Mouse (Mus musculus): Measurements from ENCODE around the gene Tppp3. TPM values are rescaled to one million over a fixed set of nuclear protein-coding genes. Genes with fewer than 3 reads are reported as not detected.

Tppp3 gene
- polyA plus RNA-seq, 1 experiment from 2014 or later: 125 TPM

DNA sequence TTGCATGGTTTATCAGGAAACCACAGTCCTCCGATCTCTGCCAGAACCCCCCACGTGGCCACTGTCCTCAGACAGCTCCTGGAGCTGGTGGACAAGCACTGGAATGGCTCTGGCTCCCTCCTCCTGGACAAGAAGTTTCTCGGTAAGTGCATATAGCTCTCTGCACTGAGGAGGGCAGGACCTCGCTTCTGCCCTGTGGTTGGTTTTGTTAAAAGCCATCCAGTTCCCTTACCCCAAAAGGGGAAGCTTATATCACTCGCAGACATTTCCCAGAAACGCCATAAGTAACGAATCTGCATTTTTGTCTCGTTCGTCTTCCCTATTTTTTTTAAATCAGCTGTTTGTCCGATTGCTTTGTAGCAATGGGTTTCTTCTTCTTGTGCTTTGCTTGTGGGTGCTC, 16.1 kb downstream of the Tppp3 start:
- Histone ChIP-seq H3K36me3 (replicated peaks) (no peaks in the 10 kb centered on the region), H3K9me3 (no peaks in the 10 kb centered on the region), H3K9ac (no peak overlapping the region), H3K4me2 (no peak overlapping the region), H3K4me1 (0 out of 2 replicates have a peak, but pooled peaks cover 6% of the 10 kb centered on the region), H3K4me3 (no peak overlapping the region), H3K27me3 (replicated peaks) (no peaks in the 10 kb centered on the region), H3K27ac (no peak overlapping the region)
- 72% methylated on average over 10 of the region's 10 CpGs for WGBS
- ATAC-seq (replicated peaks): no peak

DNA sequence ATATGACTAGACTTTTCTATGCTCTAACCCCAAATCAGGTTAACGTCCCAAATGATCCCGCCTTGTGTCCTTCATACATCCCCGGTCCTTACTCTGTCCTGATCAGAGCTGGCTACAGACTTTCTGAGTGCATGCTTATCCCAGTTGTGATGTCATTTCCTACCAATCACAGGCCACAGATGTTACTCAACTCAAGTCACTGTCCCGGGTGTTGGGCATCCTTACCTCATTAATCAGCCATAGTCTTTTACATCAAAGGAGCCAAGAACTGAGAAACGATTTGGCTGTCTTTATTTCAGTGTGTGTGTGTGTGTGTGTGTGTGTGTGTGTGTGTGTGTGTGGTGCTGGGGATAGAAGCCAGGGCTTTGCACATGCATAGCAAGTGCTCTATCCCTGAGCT, 17.2 kb downstream of the Tppp3 start:
- Histone ChIP-seq H3K9ac (no peak overlapping the region), H3K4me2 (no peak overlapping the region), H3K4me1 (0 out of 2 replicates have a peak, but pooled peaks cover 6% of the 10 kb centered on the region), H3K9me3 (no peaks in the 10 kb centered on the region), H3K27ac (no peak overlapping the region), H3K27me3 (replicated peaks) (no peaks in the 10 kb centered on the region), H3K4me3 (no peak overlapping the region), H3K36me3 (replicated peaks) (no peaks in the 10 kb centered on the region)
- 0 out of 2 replicates have a peak, but pooled peaks have one; percentile 48 for ATAC-seq (replicated peaks)
- 66% methylated on average over 5 of the region's 5 CpGs for WGBS

DNA sequence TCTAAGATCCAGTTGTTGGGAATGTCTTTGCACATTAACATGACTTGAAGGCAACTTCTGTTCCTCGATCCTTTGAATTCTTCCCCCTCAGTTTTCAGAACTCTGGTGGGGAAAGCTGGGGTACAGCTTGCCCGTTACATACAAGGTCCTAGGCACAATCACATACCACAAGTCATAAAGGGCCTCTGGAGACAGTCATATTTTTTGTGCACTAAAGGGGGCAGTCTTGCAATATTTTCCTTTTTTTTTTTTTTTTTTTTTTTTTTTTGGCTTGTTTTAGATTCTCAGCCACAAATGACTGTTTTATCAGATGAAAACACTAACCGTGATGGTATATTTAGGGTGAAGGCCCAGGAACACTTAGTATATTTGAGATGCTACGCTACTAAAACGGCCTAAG, 18.0 kb downstream of the Tppp3 start:
- WGBS: 83% methylated on average over 5 of the region's 5 CpGs
- H3K36me3 ChIP-seq (replicated peaks): no peaks in the 10 kb centered on the region
- 0 out of 2 replicates have a peak, but pooled peaks cover 6% of the 10 kb centered on the region for H3K4me1 ChIP-seq
- H3K27ac ChIP-seq: no peak overlapping the region
- ATAC-seq (replicated peaks): no peak
- H3K9ac ChIP-seq: no peak overlapping the region
- no peaks in the 10 kb centered on the region for H3K27me3 ChIP-seq (replicated peaks)
- H3K4me3 ChIP-seq: no peak overlapping the region
- H3K9me3 ChIP-seq: no peaks in the 10 kb centered on the region
- H3K4me2 ChIP-seq: no peak overlapping the region

DNA sequence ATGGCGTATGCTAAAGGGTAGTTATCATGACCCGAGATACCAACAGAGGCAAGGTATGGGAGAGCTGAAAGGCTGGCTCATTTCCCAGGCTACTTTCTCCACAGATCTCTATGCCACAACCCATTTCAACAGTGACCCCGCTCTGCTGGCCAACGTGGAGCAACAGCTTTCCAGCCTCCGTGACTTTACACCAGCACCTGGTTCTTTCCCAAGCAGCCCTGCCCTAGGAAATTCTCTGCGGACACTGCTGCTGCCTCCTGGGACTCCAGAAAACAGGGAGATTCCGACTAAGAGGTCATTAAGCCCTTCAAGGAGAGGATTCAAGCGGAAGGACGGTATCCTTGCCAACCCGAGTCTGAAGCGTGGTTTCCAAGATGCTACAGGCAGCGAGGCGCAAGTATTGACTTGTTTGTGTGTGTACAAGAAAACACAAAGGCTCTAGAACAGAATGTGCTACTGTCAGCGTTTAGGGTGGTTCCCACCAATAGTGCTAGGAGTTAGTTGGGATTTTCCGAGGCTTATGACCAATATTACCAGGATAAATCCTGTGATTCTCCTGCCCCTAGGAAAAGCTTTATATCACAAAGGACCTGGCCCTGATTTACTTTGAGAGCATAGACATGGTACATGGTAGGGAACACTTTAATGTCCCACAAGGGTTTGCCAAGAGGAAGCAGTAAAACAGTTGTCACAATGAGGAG, 19.3 kb downstream of the Tppp3 start:
- Histone ChIP-seq H3K27me3 (replicated peaks) (no peaks in the 10 kb centered on the region), H3K36me3 (replicated peaks) (no peaks in the 10 kb centered on the region), H3K4me2 (no peak overlapping the region), H3K4me1 (0 out of 2 replicates have a peak, but pooled peaks cover 6% of the 10 kb centered on the region), H3K4me3 (no peak overlapping the region), H3K9ac (no peak overlapping the region), H3K9me3 (no peaks in the 10 kb centered on the region), H3K27ac (no peak overlapping the region)
- 56% methylated on average over 15 of the region's 15 CpGs for WGBS
- ATAC-seq (replicated peaks): no peak

DNA sequence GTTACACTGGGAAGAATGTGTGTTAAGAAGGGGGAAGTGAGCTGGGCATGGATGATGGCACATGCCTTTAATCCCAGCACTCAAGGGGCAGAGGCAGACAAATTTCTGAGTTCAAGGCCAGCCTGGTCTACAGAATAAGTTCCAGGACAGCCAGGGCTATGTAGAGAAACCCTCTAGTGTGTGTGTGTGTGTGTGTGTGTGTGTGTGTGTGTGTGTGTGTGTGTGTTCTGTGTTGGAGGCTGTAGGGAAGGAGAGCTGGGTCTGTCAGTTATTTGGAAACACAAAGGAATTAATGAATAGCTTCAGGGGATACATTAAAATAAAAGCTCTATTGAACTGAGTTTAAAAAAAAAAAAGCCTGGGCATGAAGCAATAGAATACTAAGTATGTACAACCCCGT, 20.3 kb downstream of the Tppp3 start:
- H3K27me3 ChIP-seq (replicated peaks): no peaks in the 10 kb centered on the region
- WGBS: 33% methylated on average over 1 of the region's 1 CpGs
- no peaks in the 10 kb centered on the region for H3K36me3 ChIP-seq (replicated peaks)
- peaks cover 11% of the 10 kb centered on the region for H3K4me1 ChIP-seq
- no peak for ATAC-seq (replicated peaks)
- H3K4me3 ChIP-seq: no peak overlapping the region
- no peak overlapping the region for H3K9ac ChIP-seq
- H3K9me3 ChIP-seq: no peaks in the 10 kb centered on the region
- no peak overlapping the region for H3K27ac ChIP-seq
- H3K4me2 ChIP-seq: no peak overlapping the region

DNA sequence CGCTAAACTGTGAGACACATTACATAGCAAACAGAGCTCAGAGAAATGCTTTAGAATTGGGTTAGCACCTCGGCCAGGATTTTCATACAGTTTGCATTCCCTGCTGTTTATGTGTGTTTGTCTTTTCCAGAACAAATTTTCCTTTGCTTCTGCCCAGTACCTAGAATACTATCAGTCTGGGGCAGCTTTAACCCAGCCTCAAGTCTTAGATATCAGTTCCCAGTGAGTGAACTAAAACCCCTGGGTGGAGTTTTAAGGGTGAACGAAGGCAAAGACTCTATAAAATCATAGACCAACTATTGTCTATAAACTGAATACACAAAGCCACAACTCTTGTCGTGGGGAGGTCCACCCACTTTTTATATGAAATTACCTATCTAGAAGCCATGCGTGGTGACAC, 22.7 kb downstream of the Tppp3 start:
- Histone ChIP-seq H3K27ac (no peak overlapping the region), H3K9me3 (no peaks in the 10 kb centered on the region), H3K4me2 (no peak overlapping the region), H3K4me1 (peaks cover 20% of the 10 kb centered on the region), H3K4me3 (no peak overlapping the region), H3K36me3 (replicated peaks) (no peaks in the 10 kb centered on the region), H3K9ac (no peak overlapping the region), H3K27me3 (replicated peaks) (no peaks in the 10 kb centered on the region)
- ATAC-seq (replicated peaks): no peak
- 87% methylated on average over 5 of the region's 5 CpGs for WGBS

DNA sequence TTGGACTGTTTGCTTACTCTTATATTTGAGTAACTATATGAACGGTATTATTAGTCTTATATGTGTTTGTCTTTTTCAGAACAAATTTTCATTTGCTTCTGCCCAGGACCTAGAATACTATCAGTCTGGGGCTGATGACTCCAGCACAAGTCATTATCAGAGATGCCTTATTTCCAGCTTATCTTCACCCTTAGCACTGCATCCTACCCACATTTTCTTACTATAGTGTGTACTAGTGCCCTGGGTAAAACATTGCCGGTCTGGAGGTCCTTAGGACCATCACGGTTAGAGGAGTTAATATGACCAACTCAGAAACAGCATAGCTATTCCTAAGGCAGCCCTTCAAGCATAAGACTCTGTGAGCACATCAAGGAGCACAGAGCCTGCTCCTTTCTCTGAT, 23.1 kb downstream of the Tppp3 start:
- Histone ChIP-seq H3K36me3 (replicated peaks) (no peaks in the 10 kb centered on the region), H3K9ac (no peak overlapping the region), H3K4me3 (no peak overlapping the region), H3K27ac (no peak overlapping the region), H3K27me3 (replicated peaks) (no peaks in the 10 kb centered on the region), H3K9me3 (no peaks in the 10 kb centered on the region), H3K4me2 (no peak overlapping the region), H3K4me1 (peaks cover 20% of the 10 kb centered on the region)
- WGBS: 94% methylated on average over 3 of the region's 3 CpGs
- ATAC-seq (replicated peaks): no peak

DNA sequence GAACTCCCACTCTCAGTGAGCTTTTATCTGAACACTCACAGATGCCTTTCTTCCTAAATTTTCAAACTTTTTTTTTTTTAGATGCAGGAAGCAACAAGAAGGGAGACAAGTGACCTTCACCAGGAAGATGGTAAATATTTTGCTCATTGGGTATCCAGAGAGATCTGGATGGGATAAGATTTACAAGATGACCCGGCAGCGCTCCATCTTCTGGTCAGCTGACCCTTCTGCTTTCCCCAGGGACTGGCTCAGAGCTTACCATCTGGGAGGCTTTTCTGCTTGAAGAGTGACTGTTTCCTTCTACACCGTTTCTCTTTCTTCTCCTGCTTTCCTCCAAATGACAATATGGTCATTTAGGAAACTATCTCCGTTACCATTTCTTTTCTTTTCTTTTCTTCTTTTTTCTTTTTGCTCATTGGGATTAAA, 25.2 kb downstream of the Tppp3 start:
- Histone ChIP-seq H3K4me1 (peaks cover 14% of the 10 kb centered on the region), H3K4me3 (no peak overlapping the region), H3K27me3 (replicated peaks) (no peaks in the 10 kb centered on the region), H3K9ac (no peak overlapping the region), H3K36me3 (replicated peaks) (no peaks in the 10 kb centered on the region), H3K4me2 (peak overlapping the region; percentile 29), H3K27ac (peak overlapping the region; percentile 57), H3K9me3 (no peaks in the 10 kb centered on the region)
- 4% methylated on average over 4 of the region's 4 CpGs for WGBS
- peak; percentile 42; the same call in 1 of the 2 replicates for ATAC-seq (replicated peaks)

DNA sequence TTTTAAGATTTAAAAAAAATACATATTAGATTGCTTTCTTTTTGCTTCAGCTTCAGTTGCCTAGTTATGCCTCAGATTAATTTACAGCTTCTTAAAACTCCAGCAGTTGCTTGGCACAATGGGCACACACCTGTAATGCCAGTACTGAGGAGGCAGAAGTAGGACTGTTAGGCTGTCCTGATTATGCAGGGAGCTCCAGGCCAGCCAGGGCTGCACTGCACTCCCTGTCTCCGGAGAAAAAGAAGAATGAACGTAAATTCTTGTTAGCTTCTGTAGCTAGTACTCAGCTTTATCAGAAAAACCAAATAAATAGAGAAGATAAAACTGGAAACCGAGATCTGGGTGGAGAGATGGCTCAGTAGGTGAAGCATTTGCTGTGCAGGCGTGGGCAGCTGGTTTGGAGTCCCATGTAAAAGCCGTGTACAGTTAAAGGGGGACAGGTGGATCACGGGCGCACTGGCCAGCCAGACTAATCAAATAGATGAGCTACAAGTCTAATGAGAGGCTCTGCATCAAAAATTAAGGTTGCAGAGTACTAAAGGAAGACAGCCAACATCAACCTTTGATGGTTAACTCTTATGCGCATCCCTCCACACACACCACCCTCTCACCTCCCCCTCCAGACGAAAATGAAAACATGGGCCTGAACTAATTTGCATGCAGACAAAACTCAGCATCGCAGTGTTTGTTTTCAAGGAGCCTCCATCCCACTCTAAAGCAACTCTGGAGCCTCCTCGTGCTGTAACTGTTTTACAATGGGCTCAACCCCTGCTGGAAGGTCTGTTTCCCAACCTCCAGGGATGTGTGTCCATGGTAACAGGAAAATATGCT, 25.8 kb downstream of the Tppp3 start:
- H3K9me3 ChIP-seq: no peaks in the 10 kb centered on the region
- no peak overlapping the region for H3K4me3 ChIP-seq

DNA sequence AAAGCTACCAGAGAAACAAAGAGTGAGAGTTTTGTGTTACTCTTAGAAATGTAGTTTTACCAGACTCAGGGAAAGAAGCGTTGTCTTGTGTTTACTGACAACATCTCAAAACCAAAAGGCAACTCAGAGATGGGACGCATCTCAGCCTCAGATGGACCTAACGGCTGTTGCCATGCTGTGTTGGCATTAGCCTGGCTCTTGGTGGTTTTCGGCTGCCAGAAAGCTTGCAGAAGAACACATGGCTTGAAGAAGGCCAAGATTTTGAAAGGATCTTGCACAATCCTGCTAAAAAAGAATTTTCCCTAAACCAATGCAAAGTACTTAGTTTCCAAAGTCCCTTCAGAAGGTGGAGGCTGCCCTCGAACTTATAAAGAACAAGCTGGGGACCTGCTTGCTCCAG, 28.7 kb downstream of the Tppp3 start:
- no peaks in the 10 kb centered on the region for H3K27me3 ChIP-seq (replicated peaks)
- H3K4me2 ChIP-seq: no peak overlapping the region
- H3K36me3 ChIP-seq (replicated peaks): no peaks in the 10 kb centered on the region
- H3K9ac ChIP-seq: no peak overlapping the region
- no peaks in the 10 kb centered on the region for H3K9me3 ChIP-seq
- no peak overlapping the region for H3K4me3 ChIP-seq
- H3K4me1 ChIP-seq: peaks cover 17% of the 10 kb centered on the region
- H3K27ac ChIP-seq: no peak overlapping the region
- WGBS: 94% methylated on average over 5 of the region's 5 CpGs
- ATAC-seq (replicated peaks): no peak

More for the DNA sequence above, 25.8 kb downstream of the Tppp3 start:
- WGBS: 9% methylated on average over 11 of the region's 11 CpGs
- H3K4me2 ChIP-seq: peak overlapping the region; percentile 29
- H3K9ac ChIP-seq: no peak overlapping the region
- H3K4me1 ChIP-seq: peaks cover 14% of the 10 kb centered on the region
- peak overlapping the region; percentile 57 for H3K27ac ChIP-seq
- H3K27me3 ChIP-seq (replicated peaks): no peaks in the 10 kb centered on the region
- no peaks in the 10 kb centered on the region for H3K36me3 ChIP-seq (replicated peaks)
- peak; percentile 86 for ATAC-seq (replicated peaks)

DNA sequence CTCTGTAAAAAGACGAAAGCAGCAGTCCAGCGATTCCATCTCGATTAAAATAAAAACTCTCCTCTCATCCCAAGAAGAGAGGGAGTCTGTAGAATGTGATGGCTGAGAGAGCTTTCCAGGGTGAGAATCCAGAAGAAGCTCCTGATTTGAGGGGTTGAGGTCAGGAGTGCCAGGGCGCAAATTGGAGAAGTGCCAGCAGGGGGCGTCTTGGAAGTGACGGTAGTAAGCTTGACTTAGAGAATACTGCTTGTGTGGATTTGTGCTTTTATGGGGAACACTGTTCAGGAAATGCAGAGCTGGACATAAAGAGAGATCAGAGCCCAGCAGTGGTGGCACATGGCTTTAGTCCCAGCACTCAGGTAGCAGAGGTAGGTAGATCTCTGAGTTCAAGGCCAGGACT, 29.9 kb downstream of the Tppp3 start:
- no peak for ATAC-seq (replicated peaks)
- Histone ChIP-seq H3K4me3 (no peak overlapping the region), H3K36me3 (replicated peaks) (no peaks in the 10 kb centered on the region), H3K4me1 (peaks cover 17% of the 10 kb centered on the region), H3K9me3 (no peaks in the 10 kb centered on the region), H3K27ac (no peak overlapping the region), H3K27me3 (replicated peaks) (no peaks in the 10 kb centered on the region), H3K9ac (no peak overlapping the region), H3K4me2 (no peak overlapping the region)
- WGBS: 9% methylated on average over 6 of the region's 6 CpGs

DNA sequence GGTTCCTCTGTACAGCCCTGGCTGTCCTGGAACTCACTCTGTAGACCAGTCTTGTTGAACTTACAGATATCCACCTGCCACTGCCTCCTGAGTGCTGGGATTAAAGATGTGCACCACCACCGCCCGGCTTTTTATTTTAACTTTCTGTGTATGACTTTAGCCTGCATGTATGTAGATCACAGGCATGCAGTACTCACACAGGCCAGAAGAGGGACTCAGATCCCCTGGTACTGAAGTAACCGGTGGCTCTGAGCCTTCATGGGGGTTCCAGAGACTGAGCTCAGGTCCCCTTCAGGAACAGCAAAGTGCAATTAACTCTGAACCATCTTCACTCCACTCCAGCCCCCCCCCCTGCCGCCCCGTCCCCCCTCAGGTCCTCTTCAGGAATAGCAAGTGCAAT, 32.5 kb downstream of the Tppp3 start:
- Histone ChIP-seq H3K4me3 (no peak overlapping the region), H3K4me1 (0 out of 2 replicates have a peak, but pooled peaks cover 3% of the 10 kb centered on the region), H3K36me3 (replicated peaks) (no peaks in the 10 kb centered on the region), H3K27ac (no peak overlapping the region), H3K9ac (no peak overlapping the region), H3K9me3 (no peaks in the 10 kb centered on the region), H3K27me3 (replicated peaks) (no peaks in the 10 kb centered on the region), H3K4me2 (no peak overlapping the region)
- 41% methylated on average over 5 of the region's 5 CpGs for WGBS
- ATAC-seq (replicated peaks): no peak
